Mouse (Mus musculus): ENCODE results near the gene Papss1. TPM values are rescaled to one million over a fixed set of nuclear protein-coding genes. Genes with fewer than 3 reads are reported as not detected.

Gene Papss1
- total RNA-seq, 2 experiments from 2014 or later = 73.5 to 82.0 TPM

DNA sequence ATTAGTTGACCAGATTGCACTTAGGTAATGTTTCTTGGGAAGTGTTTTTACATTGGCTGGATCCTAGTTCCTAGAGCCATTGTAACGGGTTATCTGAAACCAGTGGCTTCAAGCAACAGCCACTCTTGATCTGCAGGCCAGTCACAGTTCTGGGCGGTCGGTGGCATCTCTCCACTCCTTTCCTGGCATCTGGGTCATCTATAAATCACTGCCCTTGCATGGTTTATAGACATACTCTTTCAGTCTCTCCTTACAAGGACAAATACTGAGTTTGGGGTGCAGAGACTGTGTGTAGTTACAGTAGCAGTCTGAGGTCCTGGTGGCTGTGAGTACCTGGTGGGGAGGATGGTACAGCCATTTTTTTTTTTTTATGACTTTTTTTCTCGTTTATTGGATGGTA, 15.5 kb downstream of the Papss1 start:
- DNase-seq (ENCODE audit: low spot score in 2 of 2) = no peak

- DNase-seq (ENCODE audit: low spot score in 2 of 2) = peak in 1 of 2 experiments; percentile 10
Observed at GRCm38 (mm10) chr3:131581096-131581495, 16.5 kb downstream of the Papss1 start.

- no peak for DNase-seq (ENCODE audit: low spot score in 2 of 2)
Observed at GRCm38 (mm10) chr3:131586818-131587217, 22.2 kb downstream of the Papss1 start.

DNA sequence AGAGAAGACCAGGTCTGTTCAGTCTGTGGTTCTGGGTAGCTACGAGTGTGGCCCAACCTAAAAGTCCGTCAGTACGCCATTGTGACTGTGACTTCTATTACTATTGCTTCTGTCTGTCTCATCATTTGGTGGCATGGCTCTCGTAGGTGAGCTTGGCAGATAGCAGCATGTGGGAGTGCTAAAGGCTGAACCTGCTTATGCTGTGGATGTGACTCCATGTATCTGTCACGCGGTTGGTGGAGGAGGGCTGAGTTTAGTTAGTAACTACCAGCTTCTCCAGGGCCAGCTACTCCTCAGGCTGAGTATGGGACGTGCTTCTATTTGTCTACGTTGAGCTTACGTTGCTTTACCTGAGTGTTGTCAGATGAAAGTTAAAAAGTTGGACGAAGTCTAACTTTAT, 23.4 kb downstream of the Papss1 start:
- no peak for DNase-seq (ENCODE audit: low spot score in 2 of 2)

DNA sequence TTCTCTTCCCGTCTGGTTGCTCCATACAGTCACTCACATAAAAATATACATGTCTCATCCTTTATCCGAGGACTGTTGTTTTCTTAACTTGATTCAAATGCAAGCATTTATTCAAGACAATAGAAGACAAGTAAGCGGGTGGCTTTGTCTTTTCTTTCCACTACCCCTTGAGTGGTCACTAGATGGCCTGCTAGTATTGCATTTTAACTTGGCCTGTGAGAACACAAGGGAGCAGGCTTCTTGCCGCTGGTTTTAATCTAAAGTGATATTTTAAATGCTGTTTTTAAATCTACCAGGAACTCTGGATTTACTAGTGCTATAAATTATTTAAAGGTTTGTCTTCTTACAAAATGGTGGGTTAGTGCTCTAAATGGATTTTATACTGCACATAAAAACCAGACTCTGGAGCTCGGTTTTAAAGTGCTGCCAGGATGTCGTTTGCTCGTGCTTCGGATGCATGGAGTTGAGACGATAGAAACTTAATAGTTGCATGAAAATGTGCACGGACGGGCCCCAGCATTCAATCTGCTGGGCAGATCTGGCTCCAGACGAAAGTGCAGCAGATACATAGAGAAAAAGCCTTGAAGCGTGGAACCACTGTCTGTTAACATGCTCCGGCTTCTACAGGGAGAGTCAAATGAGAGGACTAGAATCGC, 28.7 kb downstream of the Papss1 start:
- DNase-seq (ENCODE audit: low spot score in 2 of 2) = no peak

GRCm38 (mm10) chr3:131594361-131594760, 29.8 kb downstream of the Papss1 start:
- DNase-seq (ENCODE audit: low spot score in 2 of 2) = no peak

GRCm38 (mm10) chr3:131595546-131596245, 31.1 kb downstream of the Papss1 start:
- no peak for DNase-seq (ENCODE audit: low spot score in 2 of 2)

DNA sequence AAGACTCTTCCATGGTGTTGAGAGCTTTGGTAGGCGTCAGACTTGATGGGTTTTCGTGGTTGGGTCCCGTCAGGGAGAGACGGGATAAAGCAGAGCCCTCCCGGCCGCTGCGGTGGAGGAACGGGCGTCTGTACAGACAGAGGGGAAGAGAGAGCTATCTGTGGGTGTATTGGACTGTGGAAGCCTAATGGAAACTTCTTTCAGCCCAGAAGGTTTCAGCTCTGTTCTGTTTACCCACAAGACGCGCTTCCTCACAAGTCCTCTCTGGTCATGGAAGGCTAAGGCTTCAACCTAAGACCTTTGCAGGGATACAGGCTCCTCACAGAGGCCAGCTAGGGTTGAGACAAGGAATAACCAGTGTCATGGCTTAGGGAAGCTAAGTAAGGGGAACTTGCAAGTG, 36.2 kb downstream of the Papss1 start:
- no peak for DNase-seq (ENCODE audit: low spot score in 2 of 2)

GRCm38 (mm10) chr3:131601366-131601765, 36.8 kb downstream of the Papss1 start:
- DNase-seq (ENCODE audit: low spot score in 2 of 2) = no peak

- no peak for DNase-seq (ENCODE audit: low spot score in 2 of 2)
Observed at GRCm38 (mm10) chr3:131602995-131603414, 38.4 kb downstream of the Papss1 start.

DNA sequence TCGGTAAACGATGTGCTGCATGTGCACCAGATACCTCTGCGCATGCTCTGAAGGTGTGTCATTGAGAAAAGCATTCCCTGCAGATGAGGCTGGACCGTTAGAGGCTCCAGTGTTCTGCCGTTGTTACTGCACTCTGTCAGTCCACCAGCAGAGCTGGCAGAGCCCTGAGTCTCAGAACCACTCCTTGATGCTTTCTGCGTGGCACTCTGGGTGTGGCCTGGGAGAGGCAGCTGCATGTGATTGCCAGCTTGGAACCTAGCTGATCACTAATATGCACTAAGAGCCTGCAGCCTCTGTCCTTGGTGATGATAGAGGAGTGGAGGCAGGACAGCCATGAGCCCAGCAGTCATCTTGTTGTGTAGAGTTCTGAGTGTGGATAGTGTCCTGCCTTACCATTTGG, 43.5 kb downstream of the Papss1 start:
- no peak for DNase-seq (ENCODE audit: low spot score in 2 of 2)

- no peak for DNase-seq (ENCODE audit: low spot score in 2 of 2)
Observed at GRCm38 (mm10) chr3:131609651-131610050, 45.1 kb downstream of the Papss1 start.

DNA sequence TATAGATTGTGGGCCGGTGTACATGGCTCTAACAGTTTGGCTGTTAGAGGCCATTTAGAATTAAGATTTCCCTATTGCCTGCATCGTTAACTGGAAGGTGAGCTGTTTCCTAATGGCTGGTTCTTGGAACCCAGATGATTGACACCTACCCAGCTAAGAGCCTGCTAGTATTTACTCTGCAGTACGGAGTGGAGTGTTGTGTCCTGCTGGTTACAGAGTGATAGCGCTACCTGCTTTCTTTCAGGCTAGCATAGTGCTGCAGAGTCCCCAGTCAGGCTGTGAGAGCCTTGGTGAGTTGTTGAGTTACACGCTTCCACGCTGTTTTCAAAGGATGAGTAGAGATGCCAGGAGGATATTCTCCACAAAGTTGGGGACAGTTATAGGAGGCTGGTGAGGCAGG, 46.0 kb downstream of the Papss1 start:
- DNase-seq (ENCODE audit: low spot score in 2 of 2) = no peak

GRCm38 (mm10) chr3:131612847-131613246, 48.3 kb downstream of the Papss1 start:
- no peak for DNase-seq (ENCODE audit: low spot score in 2 of 2)

- no peak for DNase-seq (ENCODE audit: low spot score in 2 of 2)
Observed at GRCm38 (mm10) chr3:131614056-131614455, 49.5 kb downstream of the Papss1 start.

DNA sequence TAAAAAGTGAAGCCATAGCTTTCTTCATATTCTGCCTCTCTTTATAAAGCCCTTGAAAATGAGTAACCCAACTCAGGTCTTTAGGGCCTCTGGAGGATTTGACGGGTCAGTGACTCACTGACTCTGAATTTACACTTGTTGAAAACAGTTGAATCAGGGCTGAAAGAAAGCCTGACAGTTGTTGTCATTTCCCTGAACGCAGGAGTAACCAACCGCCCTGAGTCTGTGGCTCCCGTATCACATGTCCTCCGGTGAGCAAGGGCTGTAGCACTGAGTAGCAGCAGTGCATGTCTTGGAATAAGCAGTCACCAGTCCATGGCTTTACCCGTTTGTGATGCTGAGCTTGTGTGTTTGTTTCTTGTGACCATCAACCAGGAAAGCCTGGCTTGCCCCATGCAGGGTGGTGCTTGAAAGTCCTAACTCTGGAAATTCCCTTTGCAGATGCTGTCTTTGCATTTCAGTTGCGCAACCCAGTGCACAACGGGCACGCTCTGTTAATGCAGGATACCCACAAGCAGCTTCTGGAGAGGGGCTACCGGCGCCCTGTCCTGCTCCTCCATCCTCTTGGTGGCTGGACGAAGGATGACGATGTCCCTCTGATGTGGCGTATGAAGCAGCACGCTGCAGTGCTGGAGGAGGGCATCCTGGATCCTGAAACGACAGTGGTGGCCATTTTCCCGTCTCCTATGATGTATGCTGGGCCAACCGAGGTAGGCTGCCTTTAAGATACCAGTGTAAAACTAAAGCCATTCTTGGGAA, 54.2 kb downstream of the Papss1 start:
- DNase-seq (ENCODE audit: low spot score in 2 of 2) = no peak

GRCm38 (mm10) chr3:131623208-131623607, 58.6 kb downstream of the Papss1 start:
- no peak for DNase-seq (ENCODE audit: low spot score in 2 of 2)

DNA sequence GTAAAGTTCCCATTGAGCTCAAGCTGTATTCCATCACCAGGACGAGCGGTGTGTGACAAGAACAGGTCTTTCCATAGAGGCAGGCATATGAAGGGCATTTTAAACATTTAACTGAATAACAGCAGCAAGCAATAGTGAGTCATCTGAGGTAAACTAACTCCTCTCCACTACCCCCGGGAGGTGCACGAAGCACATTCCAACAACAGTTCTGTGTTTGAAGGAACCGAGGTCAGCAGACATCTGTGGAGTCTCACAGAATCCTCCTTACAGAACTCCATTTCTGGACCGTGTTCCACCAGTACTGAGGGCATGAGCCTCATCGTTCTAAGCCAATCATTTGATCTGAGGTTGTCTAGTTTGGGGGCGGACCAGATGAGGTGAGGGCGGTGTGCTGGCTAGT, 59.5 kb downstream of the Papss1 start:
- DNase-seq (ENCODE audit: low spot score in 2 of 2) = no peak

DNA sequence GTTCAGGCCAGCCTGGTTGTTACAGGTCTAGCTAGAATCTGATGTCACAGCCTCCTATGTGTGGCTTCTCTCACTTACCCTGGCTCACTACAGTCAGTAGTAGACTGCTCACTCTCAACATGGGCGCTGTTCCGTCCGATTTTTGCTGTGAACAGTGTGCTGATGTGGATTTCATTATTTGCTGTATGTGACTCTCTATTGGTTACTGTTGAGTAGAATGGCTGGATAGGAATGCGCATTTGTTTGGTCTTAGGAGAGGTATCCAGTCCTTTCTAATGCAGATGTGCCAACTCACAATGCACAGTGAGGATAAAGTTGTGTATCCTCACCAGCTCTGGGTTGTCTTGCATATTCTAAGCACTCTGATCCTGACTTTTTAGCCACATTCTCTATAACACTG, 62.9 kb downstream of the Papss1 start:
- no peak for DNase-seq (ENCODE audit: low spot score in 2 of 2)

- no peak for DNase-seq (ENCODE audit: low spot score in 2 of 2)
Observed at GRCm38 (mm10) chr3:131628265-131628664, 63.7 kb downstream of the Papss1 start.

DNA sequence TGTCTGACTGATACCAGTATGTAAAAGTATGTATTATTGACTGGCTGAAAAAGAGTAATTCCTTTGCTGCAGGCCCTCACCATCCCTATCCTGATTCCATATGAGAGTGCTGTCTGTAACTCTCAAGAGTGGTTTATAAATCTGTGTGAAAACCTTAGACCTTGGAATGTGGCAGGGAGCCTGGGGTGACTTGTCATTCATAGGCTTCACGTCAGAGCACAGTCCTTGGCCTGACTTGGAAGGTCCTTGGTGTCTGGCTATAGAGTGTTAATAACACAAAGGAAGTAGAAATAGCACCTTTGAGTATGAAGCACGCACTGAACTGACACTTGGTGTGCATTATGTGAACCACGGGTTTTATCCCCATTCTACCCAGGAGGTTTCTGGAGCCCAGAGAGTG, 64.4 kb downstream of the Papss1 start:
- no peak for DNase-seq (ENCODE audit: low spot score in 2 of 2)

Measured in adrenal gland, postnatal 4 days (tissue).